Mouse (Mus musculus) myocyte (in vitro differentiated cells): ENCODE data around the gene Cct3. TPM values are rescaled to one million over a fixed set of nuclear protein-coding genes. Genes with fewer than 3 reads are reported as not detected.
A peak's percentile ranks its signal among the peaks of the same experiment; 100 is the strongest.

ENCODE experiments used
- H3K27me3 ChIP-seq: one replicate; pipeline ENCODE4 v1.6.1; 2011; ENCODE audit not compliant: control insufficient read depth, insufficient read depth, insufficient read length
- H3K36me3 ChIP-seq: one replicate; pipeline ENCODE4 v1.6.1; 2011; ENCODE audit not compliant: control insufficient read depth, insufficient read depth
- H3K4me2 ChIP-seq: one replicate; pipeline ENCODE4 v1.6.1; 2011; ENCODE audit warnings: low read depth, control low read depth
- H3K4me3 ChIP-seq: one replicate; pipeline ENCODE4 v1.5.1; 2011; ENCODE audit warnings: mild to moderate bottlenecking, control low read depth, moderate library complexity
- H3K79me2 ChIP-seq: one replicate; pipeline ENCODE4 v1.6.1; 2011; ENCODE audit not compliant: control insufficient read depth, insufficient read depth
- H3ac ChIP-seq: one replicate; pipeline ENCODE4 v1.6.1; 2011; ENCODE audit not compliant: control insufficient read depth, insufficient read length
- CEBPB ChIP-seq: IDR thresholded peaks from 2 replicates; pipeline ENCODE4 v1.6.1; 2011; ENCODE audit warnings: mild to moderate bottlenecking, moderate library complexity; ENCODE audit not compliant: poor library complexity, insufficient read depth, severe bottlenecking
- E2F4 ChIP-seq: IDR thresholded peaks from one replicate; pipeline ENCODE4 v1.6.1; 2011; ENCODE audit warnings: mild to moderate bottlenecking, control low read depth, moderate library complexity; ENCODE audit not compliant: insufficient read depth
- MAX ChIP-seq: IDR thresholded peaks from one replicate; pipeline ENCODE4 v1.6.1; 2011; ENCODE audit warnings: low read depth, mild to moderate bottlenecking, control low read depth
- MYOD1 ChIP-seq, 3 experiments: IDR thresholded peaks; one replicate each; pipeline ENCODE4 v1.6.1; 2011; ENCODE audit warnings: control low read depth in 2 of 3, low read depth in 2 of 3, mild to moderate bottlenecking in 2 of 3, moderate library complexity in 1 of 3; ENCODE audit not compliant: insufficient read length in 2 of 3, control insufficient read depth in 1 of 3
- MYOG ChIP-seq, 3 experiments: IDR thresholded peaks; one replicate each; pipeline ENCODE4 v1.6.1; 2011; ENCODE audit warnings: control low read depth in 2 of 3, low read depth in 2 of 3, mild to moderate bottlenecking in 2 of 3; ENCODE audit not compliant: insufficient read length in 2 of 3, control insufficient read depth in 1 of 3, insufficient read depth in 1 of 3
- POLR2A ChIP-seq: IDR thresholded peaks from one replicate; pipeline ENCODE4 v1.6.1; 2011; ENCODE audit warnings: low read depth, mild to moderate bottlenecking, control low read depth, moderate library complexity; ENCODE audit not compliant: insufficient read length
- POLR2AphosphoS2 ChIP-seq: IDR thresholded peaks from one replicate; pipeline ENCODE4 v1.6.1; 2011; ENCODE audit warnings: low read depth, control low read depth; ENCODE audit not compliant: insufficient read length
- REST ChIP-seq: IDR thresholded peaks from one replicate; pipeline ENCODE4 v1.6.1; 2011; ENCODE audit warnings: mild to moderate bottlenecking, control low read depth, moderate library complexity; ENCODE audit not compliant: insufficient read depth, insufficient read length
- SRF ChIP-seq: IDR thresholded peaks from one replicate; pipeline ENCODE4 v1.6.1; 2011; ENCODE audit warnings: low read depth; ENCODE audit not compliant: control insufficient read depth, insufficient read length
- TCF12 ChIP-seq: IDR thresholded peaks from one replicate; pipeline ENCODE4 v1.6.1; 2011; ENCODE audit warnings: mild to moderate bottlenecking, control low read depth; ENCODE audit not compliant: poor library complexity, insufficient read depth, severe bottlenecking
- TCF3 ChIP-seq: IDR thresholded peaks from one replicate; pipeline ENCODE4 v1.6.1; 2011; ENCODE audit warnings: low read depth, control low read depth; ENCODE audit not compliant: insufficient read length
- USF1 ChIP-seq: IDR thresholded peaks from one replicate; pipeline ENCODE4 v1.6.1; 2011; ENCODE audit warnings: low read depth, mild to moderate bottlenecking, control low read depth, moderate library complexity
- polyA plus RNA-seq: library from polyadenylated mRNA; unstranded; fragments of >200 nt; fragmentation: generic; extraction: Trizol; gene quantifications from one replicate; pipeline ENCODE4 v1.2.1, GENCODE M21; 2012; ENCODE audit warnings: missing spikeins

The Cct3 gene
- polyA plus RNA-seq, 1 experiment: 409 TPM

GRCm38 (mm10) chr3:88338316-88338715, 41.4 kb downstream of the Cct3 start:
- H3K4me3 ChIP-seq: peak overlapping the region; percentile 92
- H3K79me2 ChIP-seq: peaks cover 65% of the 10 kb centered on the region
- H3K36me3 ChIP-seq: peaks cover 28% of the 10 kb centered on the region
- H3K27me3 ChIP-seq: no peaks in the 10 kb centered on the region
- no peak overlapping the region for H3K4me2 ChIP-seq
- TF ChIP-seq MYOG (IDR thresholded peaks at IDR 0.05; ENCODE audit: control insufficient read depth in 1 of 3, insufficient read depth in 1 of 3, insufficient read length in 2 of 3, low read depth in 2 of 3) (no peak), E2F4 (no peak), TCF3 (no peak), MYOD1 (IDR thresholded peaks at IDR 0.05; ENCODE audit: control insufficient read depth in 1 of 3, insufficient read length in 2 of 3, low read depth in 2 of 3) (no peak), REST (no peak), POLR2AphosphoS2 (no peak), USF1 (no peak), POLR2A (no peak), SRF (no peak), CEBPB (no peak), TCF12 (no peak), MAX (no peak)
- H3ac ChIP-seq: no peak overlapping the region

GRCm38 (mm10) chr3:88339006-88339405, 42.1 kb downstream of the Cct3 start:
- H3K4me3 ChIP-seq: no peak overlapping the region
- H3ac ChIP-seq: no peak overlapping the region
- no peaks in the 10 kb centered on the region for H3K27me3 ChIP-seq
- no peak overlapping the region for H3K4me2 ChIP-seq
- peaks cover 35% of the 10 kb centered on the region for H3K36me3 ChIP-seq
- TF ChIP-seq USF1 (no peak), MYOD1 (IDR thresholded peaks at IDR 0.05; ENCODE audit: control insufficient read depth in 1 of 3, insufficient read length in 2 of 3, low read depth in 2 of 3) (peak in 1 of 3 experiments; percentile 24), REST (no peak)
- peaks cover 65% of the 10 kb centered on the region for H3K79me2 ChIP-seq

- Histone ChIP-seq H3ac (no peak overlapping the region), H3K4me2 (no peak overlapping the region), H3K4me3 (no peak overlapping the region), H3K27me3 (no peaks in the 10 kb centered on the region), H3K36me3 (peaks cover 72% of the 10 kb centered on the region), H3K79me2 (no peaks in the 10 kb centered on the region)
- TF ChIP-seq MYOG (IDR thresholded peaks at IDR 0.05; ENCODE audit: control insufficient read depth in 1 of 3, insufficient read depth in 1 of 3, insufficient read length in 2 of 3, low read depth in 2 of 3) (no peak), E2F4 (no peak), MAX (no peak), POLR2A (no peak), MYOD1 (IDR thresholded peaks at IDR 0.05; ENCODE audit: control insufficient read depth in 1 of 3, insufficient read length in 2 of 3, low read depth in 2 of 3) (no peak)
Measured at GRCm38 (mm10) chr3:88350732-88351131, 53.8 kb downstream of the Cct3 start.

GRCm38 (mm10) chr3:88352907-88353306, 56.0 kb downstream of the Cct3 start:
- no peak overlapping the region for H3ac ChIP-seq
- H3K4me3 ChIP-seq: no peak overlapping the region
- TF ChIP-seq CEBPB: no peak
- no peak for TF ChIP-seq POLR2A
- TF ChIP-seq TCF12: no peak
- no peak for TF ChIP-seq TCF3
- TF ChIP-seq SRF: no peak
- TF ChIP-seq E2F4: no peak
- TF ChIP-seq MAX: no peak
- no peak for TF ChIP-seq USF1
- no peak for TF ChIP-seq MYOG (IDR thresholded peaks at IDR 0.05; ENCODE audit: control insufficient read depth in 1 of 3, insufficient read depth in 1 of 3, insufficient read length in 2 of 3, low read depth in 2 of 3)
- TF ChIP-seq POLR2AphosphoS2: no peak
- no peaks in the 10 kb centered on the region for H3K27me3 ChIP-seq
- no peaks in the 10 kb centered on the region for H3K79me2 ChIP-seq
- peaks cover 78% of the 10 kb centered on the region for H3K36me3 ChIP-seq
- no peak overlapping the region for H3K4me2 ChIP-seq

GRCm38 (mm10) chr3:88354396-88355165, 57.7 kb downstream of the Cct3 start:
- Histone ChIP-seq H3K36me3 (peaks cover 62% of the 10 kb centered on the region), H3K27me3 (no peaks in the 10 kb centered on the region), H3ac (no peak overlapping the region), H3K4me2 (no peak overlapping the region), H3K79me2 (no peaks in the 10 kb centered on the region), H3K4me3 (no peak overlapping the region)
- TF ChIP-seq E2F4: no peak
- no peak for TF ChIP-seq POLR2A
- no peak for TF ChIP-seq MYOD1 (IDR thresholded peaks at IDR 0.05; ENCODE audit: control insufficient read depth in 1 of 3, insufficient read length in 2 of 3, low read depth in 2 of 3)
- no peak for TF ChIP-seq TCF12
- TF ChIP-seq MYOG (IDR thresholded peaks at IDR 0.05; ENCODE audit: control insufficient read depth in 1 of 3, insufficient read depth in 1 of 3, insufficient read length in 2 of 3, low read depth in 2 of 3): no peak
